Mouse (Mus musculus): Measurements from ENCODE around the gene Hdgfl3. TPM values are rescaled to one million over a fixed set of nuclear protein-coding genes. Genes with fewer than 3 reads are reported as not detected.
A peak's percentile ranks its signal among the peaks of the same experiment; 100 is the strongest.

Hdgfl3 gene
- polyA plus RNA-seq, 1 experiment from 2014 or later = 40.2 TPM

DNA sequence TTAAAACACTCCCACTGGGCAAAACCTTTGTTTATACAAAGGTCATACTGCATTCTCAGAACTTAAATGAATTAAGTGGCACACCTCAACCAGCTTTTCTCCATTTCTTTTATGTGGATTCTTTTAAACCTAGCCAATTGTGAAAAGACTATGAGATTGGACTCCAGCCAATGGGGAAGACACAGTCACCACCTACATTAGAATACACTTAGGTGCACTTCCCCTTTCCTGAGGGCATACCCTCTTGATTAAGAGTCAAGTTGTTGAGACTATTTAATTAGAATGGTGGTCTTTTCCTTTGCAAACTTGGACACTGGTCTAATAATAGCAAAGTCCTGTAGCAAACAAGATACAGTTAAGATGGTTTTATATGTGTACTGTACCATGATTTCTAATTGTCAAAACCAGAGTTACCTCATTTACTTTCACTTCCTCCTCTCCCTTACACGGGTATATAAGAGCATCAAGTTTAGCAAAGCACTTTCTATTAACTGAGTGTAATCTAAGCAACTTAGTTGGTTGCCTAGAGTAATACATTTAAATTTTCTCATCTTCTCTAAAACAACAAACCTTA, 12.8 kb downstream of the Hdgfl3 start:
- no peaks in the 10 kb centered on the region for H3K36me3 ChIP-seq (ENCODE audit: control insufficient read depth, insufficient read depth, low read length)
- no peaks in the 10 kb centered on the region for H3K4me1 ChIP-seq (ENCODE audit: control insufficient read depth, insufficient read depth, low read length)
- H3K27me3 ChIP-seq (ENCODE audit: control insufficient read depth, insufficient read depth, low read length) = no peaks in the 10 kb centered on the region
- no peak overlapping the region for H3K9ac ChIP-seq (ENCODE audit: low read length)
- no peak overlapping the region for H3K4me2 ChIP-seq
- WGBS = 88% methylated on average over 1 of the region's 1 CpGs
- no peaks in the 10 kb centered on the region for H3K9me3 ChIP-seq (ENCODE audit: control insufficient read depth, low read length)
- no peak overlapping the region for H3K4me3 ChIP-seq (ENCODE audit: low read depth, low read length)
- no peak overlapping the region for H3K27ac ChIP-seq (ENCODE audit: low read depth, low read length)
- no peak for DNase-seq (ENCODE audit: low spot score, missing footprints)
- no peak for ATAC-seq (ENCODE audit: low FRiP score)

DNA sequence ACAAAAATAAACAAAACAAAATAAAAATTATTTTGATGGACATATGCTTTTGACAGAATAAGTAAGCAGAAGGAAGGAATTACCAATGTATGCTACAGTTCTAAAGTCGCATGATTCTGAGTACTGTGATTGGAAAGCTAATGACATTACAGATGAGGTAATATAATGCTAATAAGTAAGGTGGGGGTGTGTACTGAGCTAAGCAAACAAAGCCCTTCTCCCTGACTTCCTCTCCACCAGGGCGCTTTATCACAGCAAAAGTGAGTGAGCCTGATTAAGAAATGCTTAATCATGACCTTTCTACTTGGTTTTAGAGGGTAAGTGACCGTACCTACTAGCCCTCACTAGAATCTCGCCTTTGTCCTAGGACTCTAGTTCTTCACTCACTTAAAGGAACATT, 14.0 kb downstream of the Hdgfl3 start:
- no peaks in the 10 kb centered on the region for H3K27me3 ChIP-seq (ENCODE audit: control insufficient read depth, insufficient read depth, low read length)
- no peak overlapping the region for H3K27ac ChIP-seq (ENCODE audit: low read depth, low read length)
- no peak overlapping the region for H3K4me2 ChIP-seq
- H3K36me3 ChIP-seq (ENCODE audit: control insufficient read depth, insufficient read depth, low read length) = no peaks in the 10 kb centered on the region
- no peaks in the 10 kb centered on the region for H3K4me1 ChIP-seq (ENCODE audit: control insufficient read depth, insufficient read depth, low read length)
- no peak for ATAC-seq (ENCODE audit: low FRiP score)
- DNase-seq (ENCODE audit: low spot score, missing footprints) = no peak
- WGBS = 82% methylated on average over 4 of the region's 4 CpGs
- H3K9ac ChIP-seq (ENCODE audit: low read length) = no peak overlapping the region
- H3K9me3 ChIP-seq (ENCODE audit: control insufficient read depth, low read length) = no peaks in the 10 kb centered on the region
- H3K4me3 ChIP-seq (ENCODE audit: low read depth, low read length) = no peak overlapping the region

DNA sequence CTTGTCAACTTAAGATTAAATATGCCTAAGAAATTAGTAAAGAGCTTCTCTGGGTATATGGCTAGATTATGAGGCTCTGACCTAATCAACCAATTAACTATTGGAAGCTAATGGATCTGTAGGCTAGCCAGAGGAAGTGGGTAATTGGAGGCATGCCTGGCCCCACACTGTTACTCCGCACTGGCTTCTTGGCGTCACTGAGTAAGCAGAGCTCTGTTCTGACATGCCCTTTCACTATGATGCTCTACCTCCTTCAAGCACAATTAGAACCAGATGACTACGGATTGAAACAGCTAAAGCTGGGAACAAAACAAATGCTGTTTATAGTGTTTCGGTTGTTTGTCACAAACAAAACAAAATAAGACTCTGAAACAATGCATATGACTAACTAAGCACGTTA, 16.0 kb downstream of the Hdgfl3 start:
- 81% methylated on average over 5 of the region's 5 CpGs for WGBS
- Histone ChIP-seq H3K36me3 (ENCODE audit: control insufficient read depth, insufficient read depth, low read length) (no peaks in the 10 kb centered on the region), H3K4me3 (ENCODE audit: low read depth, low read length) (no peak overlapping the region), H3K27ac (ENCODE audit: low read depth, low read length) (no peak overlapping the region), H3K4me1 (ENCODE audit: control insufficient read depth, insufficient read depth, low read length) (no peaks in the 10 kb centered on the region), H3K4me2 (no peak overlapping the region), H3K9me3 (ENCODE audit: control insufficient read depth, low read length) (no peaks in the 10 kb centered on the region), H3K9ac (ENCODE audit: low read length) (no peak overlapping the region), H3K27me3 (ENCODE audit: control insufficient read depth, insufficient read depth, low read length) (no peaks in the 10 kb centered on the region)
- ATAC-seq (ENCODE audit: low FRiP score) (no peak), DNase-seq (ENCODE audit: low spot score, missing footprints) (no peak)

DNA sequence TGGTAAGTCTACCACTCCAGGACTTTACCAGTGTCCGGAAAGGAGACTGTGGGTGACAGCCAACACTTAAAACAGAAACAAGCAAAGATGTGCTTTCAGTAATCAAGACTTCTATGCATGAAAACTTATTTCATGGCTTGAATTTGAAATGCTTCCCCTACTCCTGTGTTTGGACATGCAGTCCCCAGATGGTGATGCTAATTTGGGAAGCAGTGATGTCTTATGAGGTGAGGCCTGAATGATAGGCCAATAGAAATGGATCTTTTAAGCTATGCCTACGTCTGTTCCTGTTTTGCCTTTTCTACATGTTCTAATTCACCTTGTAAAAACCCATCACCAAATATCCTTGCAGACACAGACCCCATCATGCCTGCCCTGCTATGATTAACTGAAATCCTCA, 29.3 kb downstream of the Hdgfl3 start:
- no peak overlapping the region for H3K27ac ChIP-seq (ENCODE audit: low read depth, low read length)
- H3K9ac ChIP-seq (ENCODE audit: low read length) = no peak overlapping the region
- H3K4me1 ChIP-seq (ENCODE audit: control insufficient read depth, insufficient read depth, low read length) = no peaks in the 10 kb centered on the region
- WGBS = 92% methylated on average over 2 of the region's 2 CpGs
- no peak overlapping the region for H3K4me2 ChIP-seq
- ATAC-seq (ENCODE audit: low FRiP score) (no peak), DNase-seq (ENCODE audit: low spot score, missing footprints) (no peak)
- H3K36me3 ChIP-seq (ENCODE audit: control insufficient read depth, insufficient read depth, low read length) = no peaks in the 10 kb centered on the region; the same call in none of the 2 replicates
- no peaks in the 10 kb centered on the region for H3K27me3 ChIP-seq (ENCODE audit: control insufficient read depth, insufficient read depth, low read length)
- no peak overlapping the region for H3K4me3 ChIP-seq (ENCODE audit: low read depth, low read length)
- no peaks in the 10 kb centered on the region for H3K9me3 ChIP-seq (ENCODE audit: control insufficient read depth, low read length)

DNA sequence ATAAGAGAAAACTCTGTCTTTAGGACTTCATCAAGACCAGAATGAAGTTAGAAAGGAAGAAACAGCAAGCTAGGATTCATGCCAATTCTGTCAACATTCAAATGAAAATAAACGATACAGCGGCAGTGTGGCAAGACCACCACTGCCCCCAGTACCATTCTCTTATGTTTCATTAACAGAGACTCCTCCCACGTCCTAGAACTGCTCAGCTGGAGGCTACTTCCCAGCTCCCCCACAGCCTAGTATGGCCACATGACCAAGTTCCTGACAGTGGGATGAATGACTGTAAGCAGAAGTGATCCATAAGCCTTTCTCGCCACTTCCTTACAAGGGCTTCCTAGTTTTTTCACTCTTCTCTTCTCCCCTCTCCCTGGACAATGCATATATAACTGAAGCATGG, 30.2 kb downstream of the Hdgfl3 start:
- no peak overlapping the region for H3K9ac ChIP-seq (ENCODE audit: low read length)
- ATAC-seq (ENCODE audit: low FRiP score) (no peak), DNase-seq (ENCODE audit: low spot score, missing footprints) (no peak)
- H3K4me3 ChIP-seq (ENCODE audit: low read depth, low read length) = no peak overlapping the region
- no peak overlapping the region for H3K27ac ChIP-seq (ENCODE audit: low read depth, low read length)
- WGBS = 84% methylated on average over 4 of the region's 4 CpGs
- H3K9me3 ChIP-seq (ENCODE audit: control insufficient read depth, low read length) = no peaks in the 10 kb centered on the region
- no peaks in the 10 kb centered on the region; the same call in none of the 2 replicates for H3K36me3 ChIP-seq (ENCODE audit: control insufficient read depth, insufficient read depth, low read length)
- no peaks in the 10 kb centered on the region for H3K27me3 ChIP-seq (ENCODE audit: control insufficient read depth, insufficient read depth, low read length)
- no peak overlapping the region for H3K4me2 ChIP-seq
- no peaks in the 10 kb centered on the region for H3K4me1 ChIP-seq (ENCODE audit: control insufficient read depth, insufficient read depth, low read length)

DNA sequence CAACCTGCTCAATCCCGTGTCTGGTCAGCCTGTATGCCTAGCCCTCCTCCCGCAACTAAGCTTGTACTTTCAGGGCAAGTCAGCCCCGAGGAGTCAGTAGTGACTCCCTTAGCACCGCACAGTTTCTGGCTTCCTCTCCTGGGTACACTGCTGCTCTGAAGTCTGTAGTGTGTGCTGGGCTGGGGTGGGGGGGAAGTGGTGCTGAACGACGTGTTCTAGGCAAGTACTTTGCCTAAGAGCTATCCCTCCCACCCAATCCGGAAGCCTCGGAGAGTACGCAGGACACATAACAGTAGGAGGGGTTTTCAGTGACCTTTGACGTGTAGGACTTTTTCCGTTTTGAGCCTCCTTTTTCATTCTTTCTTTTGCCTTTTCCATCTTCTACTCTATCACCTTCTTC, 34.9 kb downstream of the Hdgfl3 start:
- Histone ChIP-seq H3K4me2 (no peak overlapping the region), H3K9me3 (ENCODE audit: control insufficient read depth, low read length) (no peaks in the 10 kb centered on the region), H3K36me3 (ENCODE audit: control insufficient read depth, insufficient read depth, low read length) (no peaks in the 10 kb centered on the region; the same call in none of the 2 replicates), H3K27me3 (ENCODE audit: control insufficient read depth, insufficient read depth, low read length) (no peaks in the 10 kb centered on the region), H3K27ac (ENCODE audit: low read depth, low read length) (no peak overlapping the region), H3K4me3 (ENCODE audit: low read depth, low read length) (no peak overlapping the region), H3K9ac (ENCODE audit: low read length) (no peak overlapping the region), H3K4me1 (ENCODE audit: control insufficient read depth, insufficient read depth, low read length) (no peaks in the 10 kb centered on the region)
- 81% methylated on average over 11 of the region's 11 CpGs for WGBS
- ATAC-seq (ENCODE audit: low FRiP score) (no peak), DNase-seq (ENCODE audit: low spot score, missing footprints) (no peak)

DNA sequence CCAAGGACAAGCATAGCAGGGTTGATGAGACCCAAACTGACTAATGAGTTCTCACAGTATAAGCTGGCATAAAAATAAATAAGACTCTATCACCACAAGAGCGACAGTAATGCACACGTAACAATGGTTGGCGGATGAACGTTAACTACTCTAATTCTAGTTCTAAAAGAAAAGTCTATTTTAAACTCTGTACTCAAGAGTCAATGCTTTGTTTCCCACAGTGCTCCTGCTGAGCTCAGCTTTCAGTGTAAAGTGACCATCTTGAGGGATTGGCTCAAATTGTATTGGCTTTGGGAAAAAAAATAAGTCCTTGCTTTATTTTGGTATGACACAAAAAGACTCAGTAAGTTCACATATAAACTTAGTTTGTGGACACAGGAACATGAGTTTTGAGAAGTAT, 49.1 kb downstream of the Hdgfl3 start:
- H3K36me3 ChIP-seq (ENCODE audit: control insufficient read depth, insufficient read depth, low read length) = peaks cover 6% of the 10 kb centered on the region; the same call in 1 of the 2 replicates
- no peak overlapping the region for H3K9ac ChIP-seq (ENCODE audit: low read length)
- no peak overlapping the region for H3K27ac ChIP-seq (ENCODE audit: low read depth, low read length)
- no peaks in the 10 kb centered on the region for H3K4me1 ChIP-seq (ENCODE audit: control insufficient read depth, insufficient read depth, low read length)
- no peak for DNase-seq (ENCODE audit: low spot score, missing footprints)
- no peak overlapping the region for H3K4me3 ChIP-seq (ENCODE audit: low read depth, low read length)
- H3K4me2 ChIP-seq = no peak overlapping the region
- no peaks in the 10 kb centered on the region for H3K9me3 ChIP-seq (ENCODE audit: control insufficient read depth, low read length)
- no peak for ATAC-seq (ENCODE audit: low FRiP score)
- 77% methylated on average over 4 of the region's 4 CpGs for WGBS
- H3K27me3 ChIP-seq (ENCODE audit: control insufficient read depth, insufficient read depth, low read length) = no peaks in the 10 kb centered on the region

DNA sequence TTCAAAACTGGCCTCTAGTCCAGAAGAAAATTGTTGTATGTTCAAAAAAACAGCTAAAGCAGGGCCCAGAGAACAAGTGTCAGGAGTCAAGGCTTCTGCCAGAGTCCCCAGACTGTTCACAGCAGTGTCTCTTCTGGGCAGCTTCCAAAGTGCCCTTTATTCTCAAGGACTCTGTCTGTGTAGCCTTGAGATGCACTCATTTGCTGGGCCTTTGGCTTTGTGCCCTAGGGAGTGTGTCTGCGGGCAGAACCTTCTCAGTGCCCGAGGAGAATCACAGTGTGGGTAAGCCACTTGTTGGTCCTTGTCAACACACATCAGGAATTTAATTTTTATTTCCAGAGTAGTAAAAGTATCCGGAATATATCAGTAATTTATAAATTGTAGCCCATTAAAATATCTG, 52.7 kb downstream of the Hdgfl3 start:
- no peak for ATAC-seq (ENCODE audit: low FRiP score)
- Histone ChIP-seq H3K27me3 (ENCODE audit: control insufficient read depth, insufficient read depth, low read length) (no peaks in the 10 kb centered on the region), H3K9me3 (ENCODE audit: control insufficient read depth, low read length) (no peaks in the 10 kb centered on the region), H3K9ac (ENCODE audit: low read length) (no peak overlapping the region), H3K4me3 (ENCODE audit: low read depth, low read length) (no peak overlapping the region), H3K4me2 (no peak overlapping the region), H3K27ac (ENCODE audit: low read depth, low read length) (no peak overlapping the region), H3K4me1 (ENCODE audit: control insufficient read depth, insufficient read depth, low read length) (no peaks in the 10 kb centered on the region), H3K36me3 (ENCODE audit: control insufficient read depth, insufficient read depth, low read length) (peaks cover 6% of the 10 kb centered on the region; the same call in 1 of the 2 replicates)
- WGBS = 89% methylated on average over 3 of the region's 3 CpGs
- DNase-seq (ENCODE audit: low spot score, missing footprints) = peak; percentile 33

DNA sequence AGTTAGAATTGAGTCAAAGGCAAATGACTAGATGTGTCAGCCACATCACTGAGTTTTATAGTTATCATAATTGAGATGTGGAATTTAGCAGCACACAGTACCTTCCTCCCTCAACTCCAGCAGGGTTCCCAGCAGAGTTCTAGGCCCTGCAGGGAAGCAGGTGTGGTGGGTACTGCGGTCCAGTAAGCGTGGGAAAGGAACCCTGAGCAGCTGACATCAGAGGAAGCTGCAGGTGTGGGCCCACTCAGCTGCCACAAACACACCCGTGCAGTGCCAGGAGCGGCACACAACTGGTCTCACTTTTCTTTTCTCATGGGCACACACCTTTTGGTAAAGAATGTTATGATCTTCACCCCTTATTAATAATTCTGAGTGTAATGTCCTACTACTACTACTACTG, 53.5 kb downstream of the Hdgfl3 start:
- H3K4me2 ChIP-seq = no peak overlapping the region
- WGBS = 91% methylated on average over 4 of the region's 4 CpGs
- 0 out of 2 replicates have a peak, but pooled peaks cover 2% of the 10 kb centered on the region for H3K36me3 ChIP-seq (ENCODE audit: control insufficient read depth, insufficient read depth, low read length)
- H3K4me1 ChIP-seq (ENCODE audit: control insufficient read depth, insufficient read depth, low read length) = no peaks in the 10 kb centered on the region
- no peak overlapping the region for H3K9ac ChIP-seq (ENCODE audit: low read length)
- H3K27me3 ChIP-seq (ENCODE audit: control insufficient read depth, insufficient read depth, low read length) = no peaks in the 10 kb centered on the region
- no peak overlapping the region for H3K4me3 ChIP-seq (ENCODE audit: low read depth, low read length)
- no peak overlapping the region for H3K27ac ChIP-seq (ENCODE audit: low read depth, low read length)
- no peaks in the 10 kb centered on the region for H3K9me3 ChIP-seq (ENCODE audit: control insufficient read depth, low read length)
- ATAC-seq (ENCODE audit: low FRiP score) (no peak), DNase-seq (ENCODE audit: low spot score, missing footprints) (no peak)

Measured in midbrain, embryonic 11.5 days (tissue).